In the genomic region with DNA sequence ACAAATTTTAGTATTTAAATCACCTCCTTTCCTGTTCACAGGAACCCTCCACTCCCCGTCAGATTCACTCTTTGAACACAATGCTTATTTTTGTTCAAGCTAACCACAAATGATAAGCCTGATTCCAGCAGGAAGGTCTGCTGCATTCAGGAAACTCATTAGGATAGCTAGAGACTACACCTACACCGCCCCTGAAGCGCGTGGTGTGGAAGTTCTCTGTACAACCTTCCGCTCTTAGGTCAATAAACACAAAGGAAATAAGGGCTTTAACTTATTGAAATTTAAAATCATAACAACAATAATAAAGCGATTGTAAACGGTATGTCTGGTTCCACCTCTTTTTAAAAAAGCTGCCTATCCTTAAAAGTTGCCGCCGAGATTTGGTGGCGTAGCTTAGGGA, we compare ENCODE assay signal across 12 mouse cellular contexts. TPM values are rescaled to one million over a fixed set of nuclear protein-coding genes. Genes with fewer than 3 reads are reported as not detected.
DNase-seq lines count a peak whose midpoint lies in the region; ATAC-seq and TF ChIP-seq lines count a peak whose summit lies in the region.
"Had no signal": no experiment of that assay in that cellular context is flagged by ENCODE, and none has a peak within 500 bp of the region (broad histone marks: within the 10 kb centered on the region; RNA-seq: fewer than 3 reads in every experiment).

No protein-coding gene starts in this region.

- peaks cover 35% of the 10 kb centered on the region for H3K27me3 ChIP-seq in heart, embryonic 13.5 days (replicated peaks)
- no peaks in the 10 kb centered on the region for H3K27me3 ChIP-seq in heart, adult 2 months (ENCODE audit: control insufficient read depth, insufficient read depth, low read length)
- H3K27me3 ChIP-seq in forebrain, embryonic 12.5 days: no peaks in the 10 kb centered on the region
- no peaks in the 10 kb centered on the region for H3K27me3 ChIP-seq in midbrain, embryonic 13.5 days
- H3K27me3 ChIP-seq: CH12.LX had no signal

- no peak for TF ChIP-seq POLR2A in heart, adult 2 months (IDR thresholded peaks at IDR 0.05; ENCODE audit: insufficient read depth, low read depth, low read length)

- peaks cover 14% of the 10 kb centered on the region for H3K4me1 ChIP-seq in heart, embryonic 13.5 days
- no peaks in the 10 kb centered on the region for H3K4me1 ChIP-seq in heart, adult 2 months (ENCODE audit: control insufficient read depth, insufficient read depth, low read length)
- H3K4me1 ChIP-seq in forebrain, embryonic 12.5 days: peaks cover 11% of the 10 kb centered on the region
- H3K4me1 ChIP-seq in midbrain, embryonic 13.5 days (replicated peaks): peaks cover 10% of the 10 kb centered on the region

- H3K27ac ChIP-seq in heart, embryonic 13.5 days (replicated peaks): no peak overlapping the region
- H3K27ac ChIP-seq in heart, adult 2 months: no peak overlapping the region
- no peak overlapping the region for H3K27ac ChIP-seq in forebrain, embryonic 12.5 days
- H3K27ac ChIP-seq in midbrain, embryonic 13.5 days: no peak overlapping the region

- no peak overlapping the region; the same call in 1 of the 2 replicates for H3K4me3 ChIP-seq in heart, embryonic 13.5 days
- H3K4me3 ChIP-seq in heart, adult 2 months: no peak overlapping the region
- H3K4me3 ChIP-seq in forebrain, embryonic 12.5 days (replicated peaks): peak overlapping the region; percentile 68
- peak overlapping the region; percentile 71 for H3K4me3 ChIP-seq in midbrain, embryonic 13.5 days (replicated peaks)

- TF ChIP-seq EP300 in heart, adult 2 months (IDR thresholded peaks at IDR 0.05; ENCODE audit: insufficient read depth, low read depth, low read length): no peak

- peak overlapping the region; percentile 95 for H3K4me2 ChIP-seq in heart, embryonic 13.5 days
- H3K4me2 ChIP-seq in forebrain, embryonic 12.5 days: peak overlapping the region; percentile 77
- peak overlapping the region; percentile 63 for H3K4me2 ChIP-seq in midbrain, embryonic 13.5 days (replicated peaks)

- 19% methylated on average over 10 of the region's 10 CpGs for WGBS in heart, embryonic 13.5 days
- 16% methylated on average over 10 of the region's 10 CpGs for WGBS in heart, adult 2 months
- WGBS in forebrain, embryonic 12.5 days: 13% methylated on average over 10 of the region's 10 CpGs
- 11% methylated on average over 10 of the region's 10 CpGs for WGBS in midbrain, embryonic 13.5 days

- H3K79me2 ChIP-seq in heart, adult 2 months (replicated peaks; ENCODE audit: control insufficient read depth, insufficient read depth, low read length): no peaks in the 10 kb centered on the region

- H3K9ac ChIP-seq in heart, embryonic 13.5 days: no peak overlapping the region
- no peak overlapping the region for H3K9ac ChIP-seq in heart, adult 2 months (ENCODE audit: low read depth, low read length)
- peak overlapping the region; percentile 85 for H3K9ac ChIP-seq in forebrain, embryonic 12.5 days
- H3K9ac ChIP-seq in midbrain, embryonic 13.5 days (replicated peaks): peak overlapping the region; percentile 84; the same call in 1 of the 2 replicates

- intact Hi-C loops in heart, adult 2 months (cut with DNase I): no loop called here

- no peak for TF ChIP-seq CTCF in heart, adult 2 months (IDR thresholded peaks at IDR 0.05)

- no peaks in the 10 kb centered on the region for H3K9me3 ChIP-seq in heart, embryonic 13.5 days
- no peaks in the 10 kb centered on the region for H3K9me3 ChIP-seq in forebrain, embryonic 12.5 days
- no peaks in the 10 kb centered on the region for H3K9me3 ChIP-seq in midbrain, embryonic 13.5 days

- DNase-seq in heart, adult 2 months: no peak
- DNase-seq in ZHBTc4 (ENCODE audit: low read depth, low spot score): peak; percentile 17
- DNase-seq in adrenal gland, adult 2 months: no peak
- DNase-seq in heart, adult 9 months (ENCODE audit: low spot score in 2 of 2): no peak
- DNase-seq: adrenal gland, adult 8-10 months; heart, postnatal 14 days; lung, postnatal 36 days had no signal

- ATAC-seq in heart, embryonic 13.5 days (ENCODE audit: extremely low read depth, insufficient number of reproducible peaks, low FRiP score, low TSS enrichment): no peak
- no peak for ATAC-seq in forebrain, embryonic 12.5 days (ENCODE audit: low FRiP score)
- ATAC-seq in midbrain, embryonic 13.5 days: no peak
- ATAC-seq in activated CD4-positive, CD25-positive, alpha-beta regulatory T cell, adult 4 months: no peak

- no peaks in the 10 kb centered on the region for H3K36me3 ChIP-seq in heart, embryonic 13.5 days
- H3K36me3 ChIP-seq in heart, adult 2 months (ENCODE audit: control insufficient read depth, insufficient read depth, low read length): no peaks in the 10 kb centered on the region
- no peaks in the 10 kb centered on the region for H3K36me3 ChIP-seq in forebrain, embryonic 12.5 days (replicated peaks)
- no peaks in the 10 kb centered on the region for H3K36me3 ChIP-seq in midbrain, embryonic 13.5 days

RNA-seq across cellular contexts. Expression of gene Fut9, which starts 1.6 kb away (rescaled TPM):
- 0.04 and 0.05 TPM in 2 replicates for polyA plus RNA-seq in heart, embryonic 13.5 days (2015; fragmentation: Nextera tagmentation; extraction: Ambion mirVana)
- total RNA-seq in heart, adult 2 months (2021): not detected
- 0.02 TPM in 1 of 2 replicates, not detected in the other for polyA plus RNA-seq in heart, adult 2 months (2012; rRNA removed)
- 11.5 and 13.7 TPM in 2 replicates for polyA plus RNA-seq in forebrain, embryonic 12.5 days (2016; fragmentation: Nextera tagmentation; extraction: Ambion mirVana)
- 8.1 and 8.5 TPM in 2 replicates for polyA plus RNA-seq in midbrain, embryonic 13.5 days (2015; fragmentation: Nextera tagmentation; extraction: Ambion mirVana)
- total RNA-seq in adrenal gland, adult 2 months (2021): under 1 TPM; 0.29 to 0.38 TPM
- polyA plus RNA-seq in adrenal gland, adult 2 months (2012; rRNA removed): 0.04 TPM in 1 of 2 replicates, not detected in the other
- polyA plus RNA-seq in activated CD4-positive, CD25-positive, alpha-beta regulatory T cell, adult 4 months (2017; shearing (Covaris generic)): under 1 TPM in 1 of 2 experiments, not detected in 1; 0.11 TPM
- total RNA-seq: CH12.LX; heart, postnatal 14 days had no signal

Comparison
In these comparisons a context has a peak if more than half of its experiments do, and no peak if none do; other contexts are left out.
1. H3K4me3 ChIP-seq: peak in forebrain, embryonic 12.5 days (single experiment) and midbrain, embryonic 13.5 days (single experiment); none in heart, embryonic 13.5 days (single experiment) and heart, adult 2 months (single experiment).
2. H3K9ac ChIP-seq: peak in forebrain, embryonic 12.5 days (single experiment) and midbrain, embryonic 13.5 days (single experiment); none in heart, embryonic 13.5 days (single experiment) and heart, adult 2 months (single experiment).
3. Peak in every context shown above with its lines, with median percentiles within 50 percentile points of each other: H3K4me2 ChIP-seq.